Mouse (Mus musculus): ENCODE results near the gene Ddias.
A peak's percentile ranks its signal among the peaks of the same experiment; 100 is the strongest.

The Ddias gene

DNA sequence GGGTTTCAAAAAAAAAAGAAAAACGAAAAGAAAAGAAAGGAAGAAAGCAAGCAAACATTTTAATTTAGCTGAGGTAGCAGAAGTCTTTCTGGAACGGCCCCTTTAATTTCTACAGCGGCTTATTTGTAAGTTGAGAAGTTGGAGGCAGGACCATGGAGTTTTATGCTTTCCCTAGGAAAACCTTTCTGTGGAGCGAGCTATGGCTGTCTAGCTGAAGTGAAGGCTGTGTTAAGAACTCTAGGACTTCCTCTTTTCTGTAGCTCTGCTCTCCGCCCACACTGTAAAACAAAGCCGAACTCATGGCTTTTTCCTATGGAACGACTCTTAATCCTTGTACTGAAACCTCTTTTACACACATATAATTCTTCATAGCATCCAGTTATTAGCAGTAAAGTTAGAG is 2.5 kb upstream of the Ddias start:
- H3K27me3 ChIP-seq (ENCODE audit: insufficient read depth, low read length), result no peaks in the 10 kb centered on the region
- peaks cover under 1% of the 10 kb centered on the region; the same call in 1 of the 2 replicates for H3K9me3 ChIP-seq (ENCODE audit: low read length)
- H3K4me3 ChIP-seq (replicated peaks; ENCODE audit: low read length), result peak overlapping the region; percentile 92
- TF ChIP-seq POU5F1 (IDR thresholded peaks at IDR 0.05; ENCODE audit: borderline replicate concordance, low read length) (no peak), CTCF (conservative IDR thresholded peaks at IDR 0.05; ENCODE audit: low read length) (no peak), NANOG (IDR thresholded peaks at IDR 0.05; ENCODE audit: borderline replicate concordance, low read length) (no peak)
- peaks cover 17% of the 10 kb centered on the region for H3K4me1 ChIP-seq (replicated peaks; ENCODE audit: low read depth, low read length)
- H3K36me3 ChIP-seq (ENCODE audit: insufficient read depth, low read length), result peaks cover 23% of the 10 kb centered on the region

DNA sequence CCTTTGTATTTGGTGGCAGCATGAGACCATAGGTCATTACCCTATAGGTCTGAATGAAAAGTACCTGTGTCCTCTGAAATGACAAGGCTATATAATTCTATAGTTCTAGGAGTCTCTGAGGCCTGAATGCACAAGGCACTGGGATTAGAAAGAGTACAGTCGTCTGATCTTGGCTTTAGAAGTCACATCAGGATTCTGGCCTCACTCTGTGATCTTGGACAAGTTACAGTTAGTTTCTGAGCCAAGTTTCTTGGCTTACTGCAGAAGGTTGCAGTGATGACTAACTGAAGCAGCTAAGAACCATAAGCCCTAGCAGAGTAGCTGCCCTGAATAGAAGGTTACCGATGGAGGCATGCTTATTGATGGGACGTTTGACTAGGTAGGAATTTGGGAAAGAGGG is 2.0 kb upstream of the Ddias start:
- Histone ChIP-seq H3K9me3 (ENCODE audit: low read length) (peaks cover 5% of the 10 kb centered on the region; the same call in 1 of the 2 replicates), H3K27me3 (ENCODE audit: insufficient read depth, low read length) (no peaks in the 10 kb centered on the region), H3K4me3 (replicated peaks; ENCODE audit: low read length) (peak overlapping the region; percentile 92), H3K36me3 (ENCODE audit: insufficient read depth, low read length) (peaks cover 27% of the 10 kb centered on the region), H3K4me1 (replicated peaks; ENCODE audit: low read depth, low read length) (peaks cover 17% of the 10 kb centered on the region)
- TF ChIP-seq NANOG (IDR thresholded peaks at IDR 0.05; ENCODE audit: borderline replicate concordance, low read length), result no peak
- TF ChIP-seq POU5F1 (IDR thresholded peaks at IDR 0.05; ENCODE audit: borderline replicate concordance, low read length), result no peak
- no peak for TF ChIP-seq CTCF (conservative IDR thresholded peaks at IDR 0.05; ENCODE audit: low read length)

DNA sequence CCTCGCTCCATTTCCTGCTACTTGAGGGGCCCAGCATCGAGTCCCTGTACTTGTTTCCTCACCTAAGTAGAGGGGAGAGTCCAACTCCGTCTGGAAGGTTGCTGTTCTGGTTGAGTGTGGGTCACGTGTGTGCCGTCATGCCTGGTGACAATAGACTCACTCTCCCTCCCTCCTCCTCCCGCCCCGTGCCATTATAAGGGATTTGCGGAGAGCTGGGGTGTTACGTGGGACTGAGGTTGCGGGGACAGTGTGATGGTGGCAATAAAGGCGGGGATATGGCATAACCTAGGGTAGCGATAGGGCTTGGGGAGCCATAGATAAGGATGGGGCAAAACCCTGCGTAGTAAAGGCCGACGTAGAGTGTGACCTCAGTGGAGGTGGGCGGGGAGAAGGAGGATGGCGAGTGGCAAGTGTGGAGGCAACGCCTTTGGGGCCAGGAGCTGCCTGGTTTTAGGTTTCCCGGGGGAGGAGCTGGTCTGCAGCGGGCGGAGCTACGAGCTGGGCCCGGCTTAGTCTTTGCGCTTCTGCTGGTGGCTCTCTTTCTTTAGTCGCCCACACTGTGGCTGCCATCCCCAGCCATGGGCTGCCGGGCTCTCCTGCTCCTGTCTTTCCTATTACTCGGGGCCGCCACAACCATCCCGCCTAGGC is 838 bp upstream of the Ddias start:
- Histone ChIP-seq H3K4me3 (replicated peaks; ENCODE audit: low read length) (peak overlapping the region; percentile 92), H3K36me3 (ENCODE audit: insufficient read depth, low read length) (peaks cover 33% of the 10 kb centered on the region), H3K27me3 (ENCODE audit: insufficient read depth, low read length) (no peaks in the 10 kb centered on the region), H3K4me1 (replicated peaks; ENCODE audit: low read depth, low read length) (peaks cover 17% of the 10 kb centered on the region), H3K9me3 (ENCODE audit: low read length) (peaks cover 7% of the 10 kb centered on the region; the same call in 1 of the 2 replicates)
- no peak for TF ChIP-seq NANOG (IDR thresholded peaks at IDR 0.05; ENCODE audit: borderline replicate concordance, low read length)
- no peak for TF ChIP-seq CTCF (conservative IDR thresholded peaks at IDR 0.05; ENCODE audit: low read length)
- TF ChIP-seq POU5F1 (IDR thresholded peaks at IDR 0.05; ENCODE audit: borderline replicate concordance, low read length), result no peak

DNA sequence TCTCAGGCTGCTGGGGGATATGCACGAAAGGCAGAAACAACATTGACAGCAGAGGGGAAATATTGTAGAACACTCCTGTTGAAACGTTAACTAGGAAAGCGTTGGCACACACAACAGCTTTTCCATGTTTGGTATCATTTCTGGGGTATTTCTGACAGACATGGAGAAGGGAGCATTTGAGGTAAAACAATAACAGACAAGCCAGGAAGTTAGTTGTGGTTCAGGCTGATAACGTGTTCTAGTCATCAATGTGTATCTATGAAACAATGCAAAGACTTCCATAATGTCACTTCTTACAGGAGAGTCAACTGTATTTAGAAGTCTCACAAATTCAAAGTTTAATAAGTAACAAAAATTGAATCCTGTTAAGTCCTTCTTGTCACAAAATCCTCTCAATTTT is 2.5 kb downstream of the Ddias start:
- Histone ChIP-seq H3K27me3 (ENCODE audit: insufficient read depth, low read length) (no peaks in the 10 kb centered on the region), H3K4me1 (replicated peaks; ENCODE audit: low read depth, low read length) (peaks cover 11% of the 10 kb centered on the region), H3K4me3 (replicated peaks; ENCODE audit: low read length) (no peak overlapping the region), H3K36me3 (ENCODE audit: insufficient read depth, low read length) (peaks cover 51% of the 10 kb centered on the region), H3K9me3 (ENCODE audit: low read length) (peaks cover 28% of the 10 kb centered on the region)
- TF ChIP-seq POU5F1 (IDR thresholded peaks at IDR 0.05; ENCODE audit: borderline replicate concordance, low read length), result no peak
- no peak for TF ChIP-seq CTCF (conservative IDR thresholded peaks at IDR 0.05; ENCODE audit: low read length)

DNA sequence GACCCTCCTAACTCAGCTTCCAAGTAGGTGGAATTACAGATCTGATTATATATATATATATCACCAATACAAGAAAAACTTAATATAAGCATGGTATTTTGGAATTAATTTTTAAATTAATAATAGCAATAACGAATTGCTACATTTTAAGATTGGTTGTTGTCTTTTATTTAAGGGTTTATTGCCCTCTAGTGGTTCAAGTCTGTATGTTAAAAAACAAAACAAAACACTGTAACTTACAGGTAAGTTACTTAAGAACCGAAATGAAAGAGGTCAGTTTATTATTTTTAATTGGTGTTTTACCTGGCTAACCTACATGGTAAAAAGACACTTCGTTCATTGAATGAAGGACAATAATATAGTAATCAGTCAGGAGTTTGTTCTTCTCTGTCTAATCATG is 3.9 kb downstream of the Ddias start:
- H3K27me3 ChIP-seq (ENCODE audit: insufficient read depth, low read length), result no peaks in the 10 kb centered on the region
- H3K4me3 ChIP-seq (replicated peaks; ENCODE audit: low read length), result no peak overlapping the region
- H3K9me3 ChIP-seq (ENCODE audit: low read length), result peaks cover 28% of the 10 kb centered on the region
- H3K4me1 ChIP-seq (replicated peaks; ENCODE audit: low read depth, low read length), result peaks cover 2% of the 10 kb centered on the region; the same call in 1 of the 2 replicates
- TF ChIP-seq NANOG (IDR thresholded peaks at IDR 0.05; ENCODE audit: borderline replicate concordance, low read length), result no peak
- TF ChIP-seq CTCF (conservative IDR thresholded peaks at IDR 0.05; ENCODE audit: low read length), result no peak
- TF ChIP-seq POU5F1 (IDR thresholded peaks at IDR 0.05; ENCODE audit: borderline replicate concordance, low read length), result no peak
- H3K36me3 ChIP-seq (ENCODE audit: insufficient read depth, low read length), result peaks cover 62% of the 10 kb centered on the region

DNA sequence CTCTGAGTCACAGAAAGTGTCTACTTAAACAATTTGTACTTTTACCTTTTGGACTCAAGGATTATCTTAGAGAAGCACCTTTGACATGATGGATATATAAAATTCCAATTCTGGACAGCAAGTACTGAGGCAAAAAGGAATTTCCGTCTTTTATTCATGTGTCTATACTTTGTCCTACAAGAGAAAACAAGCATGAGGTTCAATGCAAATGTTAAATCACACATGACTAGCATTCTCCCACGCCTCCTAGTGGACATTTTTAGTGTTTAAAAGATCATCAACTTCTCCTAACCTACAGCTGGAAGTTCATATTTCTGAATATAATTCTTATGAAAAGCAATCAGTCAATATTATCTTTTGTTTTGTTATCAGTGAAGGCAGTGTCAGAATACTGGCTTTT is 7.5 kb downstream of the Ddias start:
- H3K4me3 ChIP-seq (replicated peaks; ENCODE audit: low read length), result no peak overlapping the region
- H3K27me3 ChIP-seq (ENCODE audit: insufficient read depth, low read length), result no peaks in the 10 kb centered on the region
- H3K36me3 ChIP-seq (ENCODE audit: insufficient read depth, low read length), result peaks cover 84% of the 10 kb centered on the region
- H3K9me3 ChIP-seq (ENCODE audit: low read length), result peaks cover 27% of the 10 kb centered on the region
- no peaks in the 10 kb centered on the region for H3K4me1 ChIP-seq (replicated peaks; ENCODE audit: low read depth, low read length)
- no peak for TF ChIP-seq POU5F1 (IDR thresholded peaks at IDR 0.05; ENCODE audit: borderline replicate concordance, low read length)
- no peak for TF ChIP-seq NANOG (IDR thresholded peaks at IDR 0.05; ENCODE audit: borderline replicate concordance, low read length)
- TF ChIP-seq CTCF (conservative IDR thresholded peaks at IDR 0.05; ENCODE audit: low read length), result peak; percentile 37

DNA sequence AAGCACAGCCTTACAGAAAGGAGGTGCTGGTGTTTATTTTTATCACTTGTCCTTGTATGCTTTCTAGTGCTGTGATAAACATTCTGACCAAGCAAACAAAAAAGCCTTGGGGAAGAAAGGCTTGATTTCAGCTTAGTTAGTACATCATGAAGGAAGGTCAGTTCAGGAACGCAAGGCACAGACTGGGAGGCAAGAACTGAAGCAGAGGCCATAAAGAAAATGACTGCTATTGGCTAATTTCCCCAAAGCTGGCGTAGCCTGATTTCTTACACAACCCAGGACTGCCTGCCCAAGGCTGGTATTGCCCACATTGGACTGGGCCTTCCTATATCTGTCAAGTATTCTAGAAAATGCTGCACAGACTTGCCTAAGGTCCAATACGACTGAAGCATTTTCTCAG is 25.8 kb downstream of the Ddias start:
- TF ChIP-seq CTCF (conservative IDR thresholded peaks at IDR 0.05; ENCODE audit: low read length) (no peak), POU5F1 (IDR thresholded peaks at IDR 0.05; ENCODE audit: borderline replicate concordance, low read length) (no peak), NANOG (IDR thresholded peaks at IDR 0.05; ENCODE audit: borderline replicate concordance, low read length) (no peak)
- H3K36me3 ChIP-seq (ENCODE audit: insufficient read depth, low read length), result no peaks in the 10 kb centered on the region
- H3K9me3 ChIP-seq (ENCODE audit: low read length), result no peaks in the 10 kb centered on the region
- H3K4me1 ChIP-seq (replicated peaks; ENCODE audit: low read depth, low read length), result no peaks in the 10 kb centered on the region
- no peak overlapping the region for H3K4me3 ChIP-seq (replicated peaks; ENCODE audit: low read length)
- no peaks in the 10 kb centered on the region for H3K27me3 ChIP-seq (ENCODE audit: insufficient read depth, low read length)

DNA sequence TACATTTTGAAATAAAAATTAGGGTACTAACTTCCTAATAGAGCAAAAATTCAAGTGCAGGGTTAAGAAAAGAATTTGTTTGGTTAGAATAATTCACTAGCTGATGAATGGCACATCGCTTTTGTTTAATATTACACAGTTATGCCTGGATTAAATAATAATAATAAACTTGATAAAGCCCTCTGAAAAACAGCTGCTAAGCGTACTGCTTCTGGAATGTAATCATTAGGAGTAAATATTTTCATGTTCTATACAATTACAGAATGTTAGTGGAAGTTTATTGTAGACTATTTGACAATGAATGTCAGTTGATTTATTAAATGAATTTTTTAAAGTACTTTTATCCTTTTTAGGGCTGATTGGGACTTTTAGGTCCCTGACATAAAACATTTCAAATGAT is 31.8 kb downstream of the Ddias start:
- H3K9me3 ChIP-seq (ENCODE audit: low read length), result no peaks in the 10 kb centered on the region
- TF ChIP-seq NANOG (IDR thresholded peaks at IDR 0.05; ENCODE audit: borderline replicate concordance, low read length) (no peak), CTCF (conservative IDR thresholded peaks at IDR 0.05; ENCODE audit: low read length) (no peak), POU5F1 (IDR thresholded peaks at IDR 0.05; ENCODE audit: borderline replicate concordance, low read length) (no peak)
- H3K36me3 ChIP-seq (ENCODE audit: insufficient read depth, low read length), result no peaks in the 10 kb centered on the region
- no peaks in the 10 kb centered on the region for H3K27me3 ChIP-seq (ENCODE audit: insufficient read depth, low read length)
- no peak overlapping the region for H3K4me3 ChIP-seq (replicated peaks; ENCODE audit: low read length)
- no peaks in the 10 kb centered on the region for H3K4me1 ChIP-seq (replicated peaks; ENCODE audit: low read depth, low read length)

DNA sequence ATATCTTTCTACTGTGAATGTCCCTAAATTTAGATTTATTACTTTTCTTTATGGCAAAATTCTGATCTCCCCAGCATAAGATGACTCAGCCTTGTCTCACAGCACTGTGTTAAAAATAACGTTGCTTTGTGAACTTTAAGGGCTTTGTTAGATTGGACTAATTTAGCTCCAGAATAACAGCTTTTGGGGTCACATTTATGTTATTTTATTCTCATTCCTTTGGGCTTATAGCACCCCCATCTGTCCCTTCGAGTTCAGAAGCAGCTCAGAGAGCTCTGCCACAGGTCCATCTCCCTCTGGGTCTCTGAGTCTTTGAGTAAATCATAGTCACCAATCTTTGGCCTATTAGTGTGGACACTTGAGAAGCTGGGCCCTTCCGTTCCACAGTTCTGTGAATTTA is 36.1 kb downstream of the Ddias start:
- Histone ChIP-seq H3K4me1 (replicated peaks; ENCODE audit: low read depth, low read length) (no peaks in the 10 kb centered on the region), H3K36me3 (ENCODE audit: insufficient read depth, low read length) (peaks cover 9% of the 10 kb centered on the region; the same call in 1 of the 2 replicates), H3K4me3 (replicated peaks; ENCODE audit: low read length) (no peak overlapping the region), H3K27me3 (ENCODE audit: insufficient read depth, low read length) (no peaks in the 10 kb centered on the region), H3K9me3 (ENCODE audit: low read length) (no peaks in the 10 kb centered on the region)
- TF ChIP-seq CTCF (conservative IDR thresholded peaks at IDR 0.05; ENCODE audit: low read length), result no peak
- no peak for TF ChIP-seq POU5F1 (IDR thresholded peaks at IDR 0.05; ENCODE audit: borderline replicate concordance, low read length)
- no peak for TF ChIP-seq NANOG (IDR thresholded peaks at IDR 0.05; ENCODE audit: borderline replicate concordance, low read length)
